Mouse (Mus musculus): ENCODE data around the gene Cel. TPM values are rescaled to one million over a fixed set of nuclear protein-coding genes. Genes with fewer than 3 reads are reported as not detected.

Gene Cel
- total and polyA plus RNA-seq, 3 experiments, result not detected

DNA sequence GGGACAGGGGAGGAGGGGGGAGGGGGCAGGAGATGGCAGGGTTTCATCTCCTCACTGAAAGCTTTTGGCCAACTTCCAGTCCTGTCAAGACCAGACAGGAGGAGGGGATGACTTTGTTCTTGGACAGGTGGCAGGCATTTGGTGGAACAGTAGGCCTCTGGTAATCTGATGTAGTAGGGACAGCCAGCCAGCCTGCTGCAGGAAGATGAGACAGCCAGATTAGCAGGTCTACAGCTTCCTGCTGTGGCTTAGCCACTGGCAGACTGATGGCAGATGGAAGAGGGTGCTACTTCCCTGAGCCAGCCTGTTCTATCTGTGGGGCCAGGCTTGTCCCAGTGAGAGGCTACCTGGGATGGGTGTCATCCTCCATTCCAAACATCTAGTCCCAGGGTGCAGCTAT, 17.2 kb downstream of the Cel start (continued):
- TF ChIP-seq UBTF (IDR thresholded peaks at IDR 0.05; ENCODE audit: borderline replicate concordance, insufficient read depth, low read depth, low read length) (no peak), HCFC1 (IDR thresholded peaks at IDR 0.05; ENCODE audit: low read depth, low read length) (no peak)

DNA sequence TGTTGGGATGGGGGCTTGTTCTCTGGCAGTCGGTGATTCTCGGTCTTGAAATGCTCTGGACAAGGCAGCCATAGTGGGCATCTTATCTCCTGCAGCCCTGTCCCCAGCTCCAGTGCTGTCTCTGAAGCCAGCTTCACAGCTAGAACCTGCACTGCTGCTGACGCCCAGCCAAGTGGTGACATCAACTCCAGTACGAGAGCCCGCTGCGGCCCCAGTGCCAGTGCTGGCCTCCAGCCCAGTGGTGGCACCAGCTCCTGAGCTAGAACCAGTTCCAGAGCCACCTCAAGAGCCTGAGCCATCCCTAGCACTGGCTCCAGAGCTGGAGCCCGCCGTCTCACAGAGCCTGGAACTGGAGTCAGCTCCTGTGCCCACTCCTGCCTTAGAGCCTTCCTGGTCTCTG, 19.3 kb downstream of the Cel start:
- Histone ChIP-seq H3K27me3 (ENCODE audit: control insufficient read depth in 1 of 2, insufficient read depth in 2 of 2, low read length in 2 of 2) (no peaks in the 10 kb centered on the region), H3K4me3 (ENCODE audit: control insufficient read depth in 1 of 2, insufficient read depth in 1 of 2, low read depth in 2 of 2, low read length in 2 of 2) (no peak overlapping the region), H3K27ac (ENCODE audit: control insufficient read depth, low read depth, low read length) (no peak overlapping the region), H3K36me3 (ENCODE audit: control insufficient read depth in 1 of 2, insufficient read depth in 2 of 2, low read length in 2 of 2) (peaks cover 0 to 3% of the 10 kb centered on the region in 2 experiments; a peak in 1 of 4 replicates), H3K9ac (ENCODE audit: control insufficient read depth, low read depth, low read length, poor library complexity, severe bottlenecking) (no peak overlapping the region), H3K9me3 (replicated peaks; ENCODE audit: insufficient read depth, low read length) (no peaks in the 10 kb centered on the region), H3K79me2 (ENCODE audit: control insufficient read depth, insufficient read depth, low read length, poor library complexity) (no peaks in the 10 kb centered on the region), H3K4me1 (ENCODE audit: control insufficient read depth in 1 of 2, insufficient read depth in 2 of 2, low read length in 2 of 2) (peaks cover 0 to 6% of the 10 kb centered on the region in 2 experiments; a peak in 2 of 4 replicates)
- TF ChIP-seq POLR2AphosphoS2 (IDR thresholded peaks at IDR 0.05; ENCODE audit: low read length) (no peak), KAT2A (conservative IDR thresholded peaks at IDR 0.05; ENCODE audit: low read depth, low read length) (no peak), MYC (IDR thresholded peaks at IDR 0.05; ENCODE audit: low read depth, low read length) (no peak)
- DNase-seq (ENCODE audit: low read depth, low spot score), result no peak

DNA sequence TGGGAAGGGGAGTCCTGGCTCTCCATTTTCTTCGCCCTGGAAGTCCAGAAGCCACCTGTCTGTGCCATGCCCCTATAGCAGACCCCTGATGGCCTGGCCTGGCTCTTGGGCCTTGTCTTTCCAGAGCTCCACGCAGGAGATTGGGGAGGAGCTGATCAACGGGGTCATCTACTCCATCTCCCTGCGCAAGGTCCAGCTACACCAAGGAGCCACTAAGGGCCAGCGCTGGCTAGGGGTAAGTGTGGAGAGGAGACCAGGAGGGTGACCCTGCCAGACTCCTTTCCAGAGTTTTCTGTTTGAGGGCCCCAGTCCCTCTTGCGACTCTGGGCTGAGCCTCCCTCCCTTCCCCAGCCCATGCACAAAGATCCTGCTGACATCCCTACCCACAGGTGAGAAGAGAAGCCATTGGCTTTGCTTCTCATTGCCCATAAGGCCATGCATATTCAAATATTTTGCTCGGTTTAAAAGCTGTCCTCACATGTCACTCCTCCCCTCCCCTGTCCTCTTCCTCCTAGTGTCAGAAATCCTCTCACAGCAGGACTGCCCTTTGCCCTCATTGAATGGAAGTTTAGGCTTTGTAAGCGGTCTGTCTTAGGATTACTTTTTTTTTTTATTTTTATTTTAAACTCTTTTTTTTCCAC, 22.5 kb downstream of the Cel start:
- H3K9ac ChIP-seq (ENCODE audit: control insufficient read depth, low read depth, low read length, poor library complexity, severe bottlenecking), result no peak overlapping the region
- H3K27me3 ChIP-seq (ENCODE audit: control insufficient read depth in 1 of 2, insufficient read depth in 2 of 2, low read length in 2 of 2), result no peaks in the 10 kb centered on the region
- H3K4me1 ChIP-seq (ENCODE audit: control insufficient read depth in 1 of 2, insufficient read depth in 2 of 2, low read length in 2 of 2), result no peaks in the 10 kb centered on the region
- H3K4me3 ChIP-seq (ENCODE audit: control insufficient read depth in 1 of 2, insufficient read depth in 1 of 2, low read depth in 2 of 2, low read length in 2 of 2), result no peak overlapping the region
- H3K36me3 ChIP-seq (ENCODE audit: control insufficient read depth in 1 of 2, insufficient read depth in 2 of 2, low read length in 2 of 2), result no peaks in the 10 kb centered on the region
- TF ChIP-seq SMC3 (IDR thresholded peaks at IDR 0.05; ENCODE audit: low read depth, low read length), result no peak
- TF ChIP-seq RCOR1 (IDR thresholded peaks at IDR 0.05; ENCODE audit: low read depth, low read length), result no peak
- no peak for TF ChIP-seq MXI1 (IDR thresholded peaks at IDR 0.05; ENCODE audit: low read depth, low read length)
- no peak for TF ChIP-seq KAT2A (conservative IDR thresholded peaks at IDR 0.05; ENCODE audit: low read depth, low read length)
- no peak for TF ChIP-seq ELF1 (IDR thresholded peaks at IDR 0.05; ENCODE audit: low read depth, low read length)
- no peak for TF ChIP-seq MAX (IDR thresholded peaks at IDR 0.05; ENCODE audit: low read length)
- TF ChIP-seq JUND (IDR thresholded peaks at IDR 0.05; ENCODE audit: low read depth, low read length), result no peak
- TF ChIP-seq ZKSCAN1 (IDR thresholded peaks at IDR 0.05; ENCODE audit: low read depth, low read length), result no peak
- TF ChIP-seq ZC3H11A (IDR thresholded peaks at IDR 0.05; ENCODE audit: low read depth, low read length), result no peak
- TF ChIP-seq MAZ (IDR thresholded peaks at IDR 0.05; ENCODE audit: low read depth, low read length), result no peak
- no peak for TF ChIP-seq MAFK (IDR thresholded peaks at IDR 0.05; ENCODE audit: borderline replicate concordance, low read depth, low read length)
- no peaks in the 10 kb centered on the region for H3K79me2 ChIP-seq (ENCODE audit: control insufficient read depth, insufficient read depth, low read length, poor library complexity)
- H3K9me3 ChIP-seq (replicated peaks; ENCODE audit: insufficient read depth, low read length), result no peaks in the 10 kb centered on the region
- no peak overlapping the region for H3K27ac ChIP-seq (ENCODE audit: control insufficient read depth, low read depth, low read length)
- DNase-seq (ENCODE audit: low read depth, low spot score), result no peak
